Mouse (Mus musculus) hindbrain, postnatal 0 days (tissue): Measurements from ENCODE around the gene Praf2. TPM values are rescaled to one million over a fixed set of nuclear protein-coding genes. Genes with fewer than 3 reads are reported as not detected.

Experiments
- ATAC-seq: fragments of 200-750 bp; cut with Nextera tagmentation; 2 replicates; pipeline ENCODE4 v1.8.0; 2017; ENCODE audit warnings: mild to moderate bottlenecking, moderate TSS enrichment, moderate library complexity
- DNase-seq: peaks from one replicate; pipeline ENCODE4 v3.0.0-alpha.2; 2015; ENCODE audit warnings: low spot score
- H3K27ac ChIP-seq: fragments of 300-500 bp; sonication (generic); 2 replicates; pipeline ENCODE4 v1.5.1; 2014; ENCODE audit warnings: mild to moderate bottlenecking
- H3K27me3 ChIP-seq: fragments of 300-500 bp; sonication (generic); 2 replicates; pipeline ENCODE4 v1.6.1; 2014; ENCODE audit warnings: low read length, mixed read lengths; ENCODE audit not compliant: insufficient read depth
- H3K36me3 ChIP-seq: fragments of 300-500 bp; sonication (generic); 2 replicates; pipeline ENCODE4 v1.6.1; 2014; ENCODE audit warnings: low read length, mixed read lengths; ENCODE audit not compliant: insufficient read depth
- H3K4me1 ChIP-seq: fragments of 300-500 bp; sonication (generic); 2 replicates; pipeline ENCODE4 v1.6.1; 2014; ENCODE audit warnings: antibody characterized with exemption, low read length, mixed read lengths; ENCODE audit not compliant: insufficient read depth
- H3K4me2 ChIP-seq: fragments of 300-500 bp; sonication (generic); 2 replicates; pipeline ENCODE4 v1.6.1; 2014; ENCODE audit warnings: low read depth, mild to moderate bottlenecking, low read length, moderate library complexity, mixed read lengths
- H3K4me3 ChIP-seq: fragments of 300-500 bp; sonication (generic); 2 replicates; pipeline ENCODE4 v1.5.1; 2014; ENCODE audit warnings: low read length
- H3K9ac ChIP-seq: fragments of 300-500 bp; sonication (generic); replicated peaks from 2 replicates; pipeline ENCODE4 v1.6.1; 2014; ENCODE audit warnings: mild to moderate bottlenecking, low read length, moderate library complexity, mixed read lengths
- H3K9me3 ChIP-seq: fragments of 300-500 bp; sonication (generic); 2 replicates; pipeline ENCODE4 v1.6.1; 2016; ENCODE audit warnings: low read length, mixed read lengths
- CTCF ChIP-seq: IDR thresholded peaks from 2 replicates; pipeline ENCODE4 v1.5.1; 2016; ENCODE audit warnings: antibody characterized with exemption, control low read depth, low read depth
- WGBS: fragments of 180-500 bp; shearing (Covaris S2); extraction: QIAGEN DNeasy Blood & Tissue Kit; methylation state at CpG from one replicate; pipeline ENCODE4 v1.1.7; 2014; 5-methylcytosine and 5-hydroxymethylcytosine counted together
- polyA plus RNA-seq: library from polyadenylated mRNA; unstranded; fragments of >200 nt; fragmentation: Nextera tagmentation; extraction: Ambion mirVana; gene quantifications from 2 replicates; pipeline ENCODE4 v1.2.1, GENCODE M21; 2015
- total RNA-seq: library from RNA; depleted of rRNA; stranded (reverse); fragments of >200 nt; gene quantifications from 2 replicates; pipeline ENCODE4 v1.2.3, GENCODE M21; 2014

Gene Praf2
- total and polyA plus RNA-seq, 2 experiments from 2014 or later, result 134 TPM

- Histone ChIP-seq H3K4me1 (no peaks in the 10 kb centered on the region), H3K36me3 (no peaks in the 10 kb centered on the region), H3K9me3 (no peaks in the 10 kb centered on the region), H3K27ac (no peak overlapping the region), H3K27me3 (no peaks in the 10 kb centered on the region), H3K4me3 (no peak overlapping the region), H3K4me2 (no peak overlapping the region), H3K9ac (no peak overlapping the region)
- peak; percentile 53 for DNase-seq
- peak; percentile 66 for TF ChIP-seq CTCF
- 40% methylated on average over 25 of the region's 26 CpGs for WGBS
- peak; percentile 55; the same call in 1 of the 2 replicates for ATAC-seq
Observed at GRCm38 (mm10) chrX:7733571-7734156, 5.4 kb downstream of the Praf2 start.

DNA sequence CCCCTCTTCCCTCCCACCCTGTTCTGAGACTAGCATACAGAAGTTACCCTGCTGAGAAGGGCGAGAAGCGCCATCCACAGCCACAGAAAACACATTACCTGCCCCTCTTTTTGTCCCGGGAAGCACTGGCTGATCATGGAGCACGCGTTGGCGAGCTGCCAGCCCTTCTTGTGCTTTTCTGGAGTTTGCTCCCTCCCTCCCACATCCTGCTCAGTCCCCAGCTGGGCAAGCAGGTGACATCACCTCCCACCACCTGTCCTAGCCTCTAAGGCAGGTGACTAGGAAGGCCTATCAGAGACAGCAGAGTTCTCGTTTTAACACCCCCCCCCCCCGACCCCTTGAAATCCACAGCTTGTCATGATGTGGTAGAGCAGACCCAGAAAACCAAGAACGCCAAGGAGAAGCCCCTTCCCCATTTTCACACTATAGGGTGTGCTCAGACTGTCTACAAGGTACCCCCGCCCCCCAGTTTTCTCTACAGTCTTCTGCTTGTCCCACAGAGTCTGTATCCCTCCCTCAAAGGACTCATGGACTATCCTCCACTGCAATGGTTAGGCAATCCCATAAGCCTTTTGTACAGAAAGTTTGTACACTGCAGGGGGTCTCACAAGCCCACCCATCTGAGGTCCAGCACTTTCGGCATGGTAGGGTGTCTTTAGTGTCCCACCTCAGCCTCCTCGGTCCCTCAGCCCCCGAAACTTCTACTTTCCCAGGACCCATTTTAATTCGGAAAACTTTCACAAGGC, 11.3 kb downstream of the Praf2 start:
- ATAC-seq (peak; percentile 50; the same call in 1 of the 2 replicates), DNase-seq (peak; percentile 41)
- Histone ChIP-seq H3K4me3 (no peak overlapping the region), H3K9ac (no peak overlapping the region), H3K9me3 (no peaks in the 10 kb centered on the region), H3K36me3 (no peaks in the 10 kb centered on the region), H3K27me3 (no peaks in the 10 kb centered on the region), H3K27ac (no peak overlapping the region), H3K4me2 (no peak overlapping the region), H3K4me1 (no peaks in the 10 kb centered on the region)
- WGBS, result 71% methylated on average over 14 of the region's 14 CpGs
- TF ChIP-seq CTCF, result no peak

GRCm38 (mm10) chrX:7740082-7740819, 12.0 kb downstream of the Praf2 start:
- H3K4me2 ChIP-seq, result no peak overlapping the region
- no peak for ATAC-seq
- no peak overlapping the region for H3K9ac ChIP-seq
- no peaks in the 10 kb centered on the region for H3K27me3 ChIP-seq
- no peak overlapping the region for H3K4me3 ChIP-seq
- no peaks in the 10 kb centered on the region for H3K36me3 ChIP-seq
- WGBS, result 77% methylated on average over 10 of the region's 10 CpGs
- no peaks in the 10 kb centered on the region for H3K4me1 ChIP-seq
- TF ChIP-seq CTCF, result no peak
- H3K9me3 ChIP-seq, result no peaks in the 10 kb centered on the region
- DNase-seq, result no peak
- H3K27ac ChIP-seq, result no peak overlapping the region

- no peaks in the 10 kb centered on the region for H3K4me1 ChIP-seq
- H3K9me3 ChIP-seq, result no peaks in the 10 kb centered on the region
- 70% methylated on average over 5 of the region's 5 CpGs for WGBS
- ATAC-seq (no peak), DNase-seq (no peak)
- TF ChIP-seq CTCF, result no peak
- no peak overlapping the region for H3K9ac ChIP-seq
- H3K27me3 ChIP-seq, result no peaks in the 10 kb centered on the region
- H3K4me2 ChIP-seq, result no peak overlapping the region
- no peak overlapping the region for H3K27ac ChIP-seq
- H3K36me3 ChIP-seq, result no peaks in the 10 kb centered on the region
- H3K4me3 ChIP-seq, result no peak overlapping the region
Observed at GRCm38 (mm10) chrX:7741103-7741502, 12.9 kb downstream of the Praf2 start.

GRCm38 (mm10) chrX:7743470-7743869, 15.2 kb downstream of the Praf2 start:
- Histone ChIP-seq H3K27ac (no peak overlapping the region), H3K4me2 (no peak overlapping the region), H3K9me3 (no peaks in the 10 kb centered on the region), H3K4me1 (no peaks in the 10 kb centered on the region), H3K4me3 (no peak overlapping the region), H3K9ac (no peak overlapping the region), H3K27me3 (no peaks in the 10 kb centered on the region), H3K36me3 (no peaks in the 10 kb centered on the region)
- WGBS, result 58% methylated on average over 5 of the region's 5 CpGs
- TF ChIP-seq CTCF, result peak; percentile 51
- no peak for DNase-seq
- no peak for ATAC-seq

- no peak for ATAC-seq
- TF ChIP-seq CTCF, result no peak
- Histone ChIP-seq H3K4me3 (no peak overlapping the region), H3K36me3 (no peaks in the 10 kb centered on the region), H3K27ac (no peak overlapping the region), H3K9ac (no peak overlapping the region), H3K4me2 (no peak overlapping the region), H3K27me3 (no peaks in the 10 kb centered on the region), H3K9me3 (no peaks in the 10 kb centered on the region), H3K4me1 (no peaks in the 10 kb centered on the region)
- no peak for DNase-seq
- WGBS, result 77% methylated on average over 1 of the region's 1 CpGs
Observed at GRCm38 (mm10) chrX:7744940-7745339, 16.7 kb downstream of the Praf2 start.
